Mouse (Mus musculus): ENCODE results near the gene Rab25.
A peak's percentile ranks its signal among the peaks of the same experiment; 100 is the strongest.

Gene Rab25

DNA sequence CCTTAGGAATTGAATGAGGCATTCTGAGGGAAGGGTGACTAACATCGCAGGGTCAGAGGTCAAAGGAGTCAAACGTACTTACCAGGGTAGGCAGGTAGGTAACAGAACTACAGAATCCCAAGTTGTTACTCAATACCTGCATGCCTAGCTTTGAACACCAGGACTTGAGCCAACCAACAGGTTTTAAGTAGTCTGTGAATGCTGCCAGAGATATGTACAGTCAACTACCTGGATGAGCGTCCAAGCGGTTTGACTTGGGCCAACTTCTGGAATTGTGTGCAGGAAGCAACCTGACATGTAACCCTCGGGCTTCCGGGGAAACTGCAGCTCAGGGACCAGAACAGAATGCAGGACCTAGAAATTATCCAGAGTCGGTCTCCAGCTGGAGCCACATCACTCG is 25.1 kb downstream of the Rab25 start:
- DNase-seq: no peak

DNA sequence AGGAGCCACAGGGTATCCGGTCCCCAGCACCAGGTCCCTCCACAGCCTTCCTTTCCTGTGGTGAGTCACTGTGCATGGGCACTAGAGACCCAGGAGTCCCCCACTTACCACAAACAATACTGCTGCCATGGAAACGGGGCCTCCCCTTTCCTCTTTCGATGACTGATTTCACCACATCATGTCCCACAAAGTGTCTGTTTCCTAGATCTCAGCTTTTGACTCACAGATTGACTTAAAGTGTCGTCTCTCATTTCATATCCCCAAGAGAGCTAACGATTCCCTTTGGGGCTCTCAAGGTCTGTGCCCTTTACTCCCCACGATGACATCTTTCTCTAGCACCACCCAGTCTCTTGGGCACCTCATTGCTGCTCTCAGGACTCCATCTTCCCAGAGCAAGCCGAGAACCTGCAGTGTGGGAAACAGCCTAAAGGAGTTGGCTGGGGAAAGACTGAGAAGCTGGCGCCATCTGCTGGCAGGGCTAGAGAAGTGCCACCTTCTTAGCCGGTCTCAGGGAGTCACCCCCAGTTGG is 26.2 kb downstream of the Rab25 start:
- peak in 1 of 2 experiments; percentile 62 for DNase-seq

DNA sequence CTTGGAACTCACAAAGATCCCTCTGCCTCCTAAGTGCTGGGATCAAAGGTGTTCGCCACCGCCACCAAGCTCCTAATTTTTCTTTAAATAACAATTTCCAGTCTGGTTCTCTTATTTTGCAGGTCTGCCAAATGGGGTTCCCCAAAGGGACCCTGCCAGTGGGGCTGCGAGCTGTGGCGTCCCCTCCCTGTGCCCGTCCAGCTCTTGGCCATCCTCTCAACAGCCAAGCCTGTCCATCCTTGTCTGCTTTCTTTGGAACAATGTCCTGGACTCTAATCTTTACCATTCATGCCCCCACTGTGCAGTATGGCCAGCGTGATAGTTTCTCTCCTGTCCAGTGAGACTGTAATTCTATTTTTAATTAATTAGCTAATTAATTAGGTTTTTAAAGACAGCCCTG is 26.9 kb downstream of the Rab25 start:
- DNase-seq: no peak

DNA sequence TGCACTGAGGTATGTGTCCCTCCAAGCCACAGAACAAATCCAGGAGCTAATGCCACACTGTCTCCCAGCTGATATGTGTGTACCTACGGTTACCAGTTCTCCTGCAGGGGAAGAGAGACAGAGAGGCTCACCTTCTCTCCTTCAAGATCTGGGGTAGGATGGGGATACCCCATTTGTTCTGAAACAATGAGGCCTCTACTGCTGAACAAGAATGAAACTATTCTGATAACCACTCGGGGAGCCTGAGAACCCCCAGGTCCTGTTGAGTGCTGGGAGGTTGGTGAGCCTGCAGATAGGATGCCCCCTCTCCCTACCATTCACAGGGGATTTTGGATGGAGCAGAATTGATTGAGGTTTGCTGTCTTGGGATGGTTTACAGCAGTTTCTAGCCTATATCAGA is 28.0 kb downstream of the Rab25 start:
- DNase-seq: no peak

DNA sequence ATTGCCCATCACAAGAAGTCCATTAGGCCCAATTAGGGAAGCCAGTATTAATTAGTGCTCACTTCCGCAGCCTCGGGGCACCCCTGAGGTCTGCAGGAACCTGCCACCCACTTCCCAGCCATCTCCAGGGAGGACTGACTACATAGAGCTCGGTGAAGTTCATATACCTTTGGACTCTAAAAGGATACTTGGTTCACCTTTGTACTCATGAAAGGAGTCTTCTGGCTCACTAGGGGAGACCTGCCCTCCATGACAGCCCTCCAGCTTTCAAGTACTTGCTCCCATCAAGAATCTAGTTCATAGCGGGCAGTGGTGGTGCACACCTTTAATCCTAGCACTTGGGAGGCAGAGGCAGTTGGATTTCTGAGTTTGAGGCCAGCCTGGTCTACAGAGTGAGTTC is 29.7 kb downstream of the Rab25 start:
- DNase-seq: no peak

DNA sequence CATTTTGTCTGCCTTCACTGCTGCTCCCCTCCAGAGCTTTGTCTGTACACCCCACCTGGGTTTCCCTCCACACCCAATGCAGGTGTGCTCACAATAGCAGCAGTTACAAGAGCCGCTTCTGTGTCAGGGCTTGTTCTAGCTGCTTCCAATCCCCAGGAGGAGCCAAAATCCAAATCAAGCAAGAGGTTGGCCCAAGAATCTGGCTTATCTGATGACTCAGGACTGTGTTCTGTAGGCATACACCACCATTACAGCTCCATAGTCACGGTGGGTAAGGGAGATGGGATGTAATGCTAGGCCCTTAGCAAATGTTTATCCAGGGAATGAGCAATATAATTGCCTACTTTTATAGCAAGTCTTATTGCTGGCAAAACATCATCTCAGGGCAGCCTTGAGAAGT is 31.7 kb downstream of the Rab25 start:
- no peak for DNase-seq

DNA sequence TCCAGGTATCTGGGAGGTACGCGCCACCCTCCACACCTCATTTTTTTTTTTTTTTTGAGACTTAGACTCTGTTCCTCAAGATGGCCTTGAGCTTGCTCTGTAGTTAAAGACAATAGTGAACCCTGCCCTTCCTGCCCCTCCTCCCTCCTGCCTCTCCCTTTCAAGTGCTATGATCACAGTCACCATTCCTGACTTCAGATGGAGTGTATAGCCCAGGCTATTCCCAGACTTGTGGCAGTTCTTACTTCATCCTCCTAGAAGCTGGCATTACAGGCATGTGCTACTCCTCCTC is 33.1 kb downstream of the Rab25 start:
- DNase-seq: no peak

DNA sequence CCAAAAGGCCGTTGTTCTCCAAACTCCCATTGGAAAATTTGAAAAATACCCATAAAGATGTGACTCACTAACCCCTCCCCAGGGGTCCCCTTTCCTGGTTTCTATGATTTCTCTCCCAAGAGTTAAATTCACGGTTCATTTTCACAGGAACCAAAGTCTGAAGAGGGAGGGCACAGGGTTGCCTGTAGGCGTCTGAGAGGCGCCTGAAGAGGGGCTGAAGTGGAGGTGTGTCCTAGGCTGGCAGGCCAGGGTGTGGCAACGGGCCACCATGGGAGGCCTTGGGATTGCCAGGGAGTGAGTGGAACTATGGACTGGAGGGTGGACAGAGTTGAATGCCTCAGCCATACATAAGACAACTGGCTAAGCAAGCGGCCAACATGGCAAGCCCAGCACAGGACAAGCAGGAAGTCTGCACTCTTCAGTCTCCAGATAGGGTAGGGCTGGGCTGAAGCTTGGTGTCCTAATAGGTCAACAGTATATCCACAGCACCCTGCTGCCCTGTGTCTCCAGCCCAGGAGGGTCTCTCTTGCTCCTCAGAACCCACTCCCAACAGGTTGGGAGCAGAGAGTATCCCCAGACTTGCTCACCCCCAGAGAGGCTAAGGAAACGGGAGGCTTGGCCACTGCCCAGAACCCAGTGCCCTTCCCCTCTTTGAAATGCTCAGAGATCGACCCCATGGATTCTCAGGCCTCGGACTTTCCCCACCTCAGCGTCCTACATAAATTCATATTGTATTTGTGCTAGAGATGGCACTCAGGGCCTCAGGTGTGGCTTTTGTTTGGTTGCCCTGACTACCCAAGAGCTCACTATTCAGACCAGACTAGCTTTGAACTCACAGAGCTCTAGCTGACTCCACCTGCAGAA is 33.6 kb downstream of the Rab25 start:
- DNase-seq: no peak

DNA sequence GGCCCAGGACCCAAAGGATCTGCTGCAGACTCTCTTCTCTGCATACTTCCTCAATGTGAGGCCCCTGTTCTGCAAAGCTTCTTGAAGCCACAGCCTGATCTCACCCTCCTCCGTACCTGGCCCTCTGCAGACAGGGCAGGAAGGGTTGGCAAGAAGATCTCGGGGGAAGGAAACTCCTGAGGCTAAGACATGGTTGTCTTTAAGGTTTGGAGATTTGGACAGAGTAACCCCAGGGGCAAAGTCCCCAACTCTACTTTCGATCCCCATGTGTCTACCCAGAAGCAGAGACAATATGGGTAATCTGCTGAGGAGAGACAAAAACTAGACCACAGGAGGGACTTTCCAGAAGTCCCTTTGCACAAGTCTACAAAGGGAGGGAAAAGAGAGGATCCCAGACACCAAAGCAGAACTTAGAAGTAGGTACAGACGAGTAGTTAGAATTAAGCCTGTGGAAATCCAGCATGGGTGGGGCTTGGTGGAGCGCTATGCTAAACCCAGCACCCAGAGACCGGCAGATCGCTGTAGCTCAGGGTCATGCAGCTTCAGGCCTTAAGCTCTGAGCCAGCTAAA is 34.5 kb downstream of the Rab25 start:
- no peak for DNase-seq

DNA sequence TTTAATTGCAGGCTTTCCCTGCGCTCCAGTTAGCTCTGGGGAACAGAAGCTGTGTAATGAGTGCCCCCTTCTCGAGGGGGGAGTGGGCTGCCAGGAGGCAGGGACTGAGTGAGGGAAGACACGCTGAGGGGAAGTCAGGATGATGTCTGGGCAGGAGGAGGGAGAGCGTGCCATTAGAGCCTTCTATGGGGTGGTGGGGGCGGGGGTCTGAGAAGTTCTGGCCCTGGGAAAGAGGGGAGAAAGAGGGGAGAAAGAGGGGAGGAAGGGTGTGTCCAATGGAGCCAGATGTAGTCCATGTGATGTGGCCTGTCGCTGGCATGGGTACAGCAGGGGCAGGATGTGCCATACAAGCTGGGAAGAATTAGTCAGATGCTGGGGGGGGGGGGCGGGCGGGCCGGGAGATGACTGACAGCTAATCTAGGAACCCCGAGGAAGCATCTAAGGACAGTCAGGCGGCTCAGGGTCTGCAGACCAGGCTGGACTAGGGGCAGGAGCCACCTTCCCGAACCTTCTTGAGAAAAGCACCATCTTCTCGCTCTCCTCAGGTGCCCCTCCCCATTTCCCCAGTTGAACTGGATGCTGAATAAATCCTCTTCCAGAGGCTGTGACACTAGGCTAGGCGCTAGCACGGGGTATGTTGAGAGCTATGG is 35.1 kb downstream of the Rab25 start:
- no peak for DNase-seq

DNA sequence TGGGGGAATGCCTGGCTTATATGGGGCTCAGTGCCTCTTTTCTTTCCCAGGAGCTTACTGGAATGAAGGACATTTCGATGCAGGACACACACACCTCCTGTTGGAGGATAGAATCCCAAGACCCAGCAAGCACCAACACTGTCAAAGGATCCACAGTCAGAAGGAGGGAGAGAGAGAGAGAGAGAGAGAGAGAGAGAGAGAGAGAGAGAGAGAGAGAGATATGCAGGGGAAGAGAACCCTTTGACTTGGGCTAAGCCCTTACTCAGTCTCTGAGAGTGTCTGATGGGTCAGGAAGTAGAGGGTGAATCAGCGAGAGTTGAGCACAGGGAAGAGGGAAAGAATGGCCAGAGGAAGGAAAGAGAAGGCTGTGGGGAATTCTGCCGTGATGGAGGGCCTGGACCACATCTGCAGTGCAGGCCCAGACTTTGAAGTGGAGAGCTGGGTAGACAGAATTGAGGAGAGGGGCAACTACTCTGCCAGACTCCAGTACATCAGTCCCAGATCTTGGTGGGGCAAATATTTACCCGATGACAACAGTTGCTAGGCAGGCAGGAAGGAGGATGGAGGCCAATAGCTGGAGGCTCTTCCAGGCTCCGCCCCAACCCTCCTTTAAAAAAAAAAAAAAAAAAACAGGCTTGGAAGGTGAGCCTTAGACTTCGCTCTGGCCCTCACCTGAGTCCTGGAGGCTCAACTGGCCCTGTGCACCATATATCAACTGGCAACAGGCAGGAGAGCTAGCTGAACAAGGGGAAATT is 35.8 kb downstream of the Rab25 start:
- DNase-seq: no peak

DNA sequence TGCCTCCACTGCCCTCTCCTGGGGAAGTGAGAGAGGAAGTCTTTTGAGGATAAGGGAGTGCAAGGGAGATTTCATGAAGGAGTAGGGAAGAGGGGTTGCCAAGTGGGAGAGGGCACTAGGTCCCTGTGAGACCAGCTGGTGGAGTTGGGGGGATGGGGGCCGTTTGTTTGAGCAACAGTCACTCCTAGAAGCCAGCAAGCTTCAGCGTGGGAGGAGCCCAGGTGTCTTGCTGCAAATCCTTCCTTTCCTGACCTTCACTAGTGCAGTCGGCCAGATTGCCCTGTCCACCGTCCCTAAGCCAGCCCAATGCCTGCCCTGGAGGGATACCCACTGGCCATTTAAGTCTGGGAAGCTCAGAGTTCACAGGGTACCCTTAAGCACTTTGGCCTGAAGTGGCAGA is 36.5 kb downstream of the Rab25 start:
- peak in 1 of 2 experiments; percentile 26 for DNase-seq

DNA sequence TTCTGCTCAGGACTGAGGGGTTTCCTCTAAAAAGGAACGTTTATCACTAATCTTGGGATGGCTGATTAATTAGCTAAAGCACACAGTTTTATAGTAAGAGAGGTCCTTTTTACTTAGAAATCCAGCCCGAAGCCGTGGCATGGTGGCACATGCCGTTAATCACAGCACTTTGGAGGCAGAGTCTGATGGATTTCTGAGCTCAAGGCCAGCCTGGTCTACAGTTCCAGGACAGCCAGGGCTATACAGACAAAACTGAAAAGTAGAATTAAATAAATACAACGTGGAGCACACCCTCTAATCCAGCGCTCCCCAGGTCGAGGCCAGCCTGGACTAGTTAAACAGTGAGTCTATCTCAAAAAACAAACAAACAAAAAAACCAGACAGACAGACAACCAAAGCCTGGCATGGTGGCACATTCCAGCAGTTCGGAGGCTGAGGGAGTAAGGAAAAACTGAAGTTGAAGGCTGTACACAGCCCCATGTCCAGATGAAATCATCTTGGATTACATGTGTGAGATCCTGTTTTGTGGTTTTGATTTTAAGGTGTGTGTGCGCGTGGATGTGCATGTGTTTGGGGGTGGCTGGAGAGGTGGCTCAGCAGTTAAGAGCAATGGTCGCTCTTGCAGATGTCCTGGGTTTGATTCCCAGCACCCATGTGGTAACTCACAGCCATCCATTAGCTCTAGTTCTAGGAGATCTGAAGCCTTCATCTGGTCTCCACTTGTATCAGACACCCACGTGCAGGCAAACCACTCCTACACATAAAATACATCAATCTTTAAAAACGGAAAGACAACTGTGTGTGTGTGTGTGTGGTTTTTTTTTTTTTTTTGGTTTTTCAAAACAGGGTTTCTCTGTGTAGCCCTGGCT is 37.4 kb downstream of the Rab25 start:
- DNase-seq: no peak

DNA sequence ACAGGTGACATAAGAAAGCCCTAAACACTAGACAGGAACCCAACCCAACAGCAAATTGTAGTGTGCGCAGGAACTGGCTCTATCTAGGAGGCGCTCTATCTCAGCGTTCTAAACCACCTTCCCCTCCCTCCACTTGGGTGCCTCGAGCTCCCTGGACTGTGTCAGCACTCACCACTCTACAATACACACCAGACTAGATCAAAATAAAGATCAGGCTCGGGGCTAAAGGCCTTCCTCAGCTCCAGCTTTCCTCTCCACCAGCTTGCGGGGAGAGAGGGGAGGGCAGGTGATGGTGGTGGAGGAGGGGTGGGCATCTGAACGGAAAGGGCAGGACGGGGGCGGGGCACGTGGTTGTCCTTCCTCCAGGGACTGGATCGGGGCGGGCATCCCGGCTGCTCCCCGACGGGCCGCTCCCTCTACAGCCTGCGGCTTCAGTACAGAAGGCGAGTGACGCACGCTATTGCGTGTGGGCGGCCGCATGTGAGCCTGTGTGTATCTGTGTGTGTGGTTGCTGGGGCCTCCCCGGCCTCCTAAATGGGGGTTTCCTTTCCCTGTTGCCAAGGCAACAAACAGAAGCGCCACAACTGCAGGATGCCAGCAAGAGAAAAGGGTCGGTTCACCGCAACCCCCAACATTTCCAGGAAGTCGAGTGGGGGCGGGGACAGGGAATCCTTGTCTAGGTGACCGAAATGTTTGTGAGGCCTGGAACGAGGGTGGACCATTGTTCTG is 38.2 kb downstream of the Rab25 start, which contains the start of gene Lmna:
Lmna (minus strand) TSS at position 265 of the 729 bp plus-strand sequence.
- peak; percentile 89 to 97 for DNase-seq

DNA sequence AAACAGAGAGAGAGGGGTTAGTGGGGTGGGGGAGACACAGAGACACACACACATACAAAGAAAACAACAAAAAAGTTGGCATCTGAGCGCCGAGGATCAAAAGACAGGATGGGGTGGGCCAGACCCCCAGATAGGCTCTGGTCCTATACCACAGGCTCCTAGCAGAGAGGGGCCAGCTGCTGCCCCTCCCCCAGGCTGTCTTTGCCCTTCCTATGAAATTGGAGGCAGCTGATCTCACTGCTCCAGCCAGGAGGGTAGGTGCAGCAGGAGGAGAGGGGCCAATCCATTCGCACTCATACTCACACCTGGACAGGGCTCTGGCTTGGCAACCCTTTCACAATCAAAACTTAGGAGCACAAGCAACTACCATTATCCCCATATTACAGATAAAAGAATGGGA is 38.9 kb downstream of the Rab25 start:
- peak in 1 of 2 experiments; percentile 56 for DNase-seq

DNA sequence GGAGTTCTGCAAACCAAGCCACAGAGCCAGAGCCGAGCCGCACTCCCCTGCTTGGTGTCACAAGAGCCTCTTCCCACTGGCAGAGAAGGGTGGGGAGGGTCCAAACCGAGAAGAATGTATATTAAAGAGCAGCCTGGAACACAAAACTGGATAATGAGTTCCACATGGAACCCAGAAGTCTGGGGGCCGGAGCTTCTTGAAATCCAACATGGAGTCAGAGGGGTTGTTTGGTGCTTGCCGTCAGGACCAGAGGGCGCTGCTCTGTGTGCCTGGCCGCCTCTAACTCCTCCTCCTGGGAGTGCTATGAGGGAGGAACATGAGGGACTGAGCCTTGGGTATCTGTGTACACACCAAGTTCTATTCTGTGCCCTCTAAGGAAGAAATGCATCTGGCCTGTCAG is 42.3 kb downstream of the Rab25 start:
- no peak for DNase-seq

DNA sequence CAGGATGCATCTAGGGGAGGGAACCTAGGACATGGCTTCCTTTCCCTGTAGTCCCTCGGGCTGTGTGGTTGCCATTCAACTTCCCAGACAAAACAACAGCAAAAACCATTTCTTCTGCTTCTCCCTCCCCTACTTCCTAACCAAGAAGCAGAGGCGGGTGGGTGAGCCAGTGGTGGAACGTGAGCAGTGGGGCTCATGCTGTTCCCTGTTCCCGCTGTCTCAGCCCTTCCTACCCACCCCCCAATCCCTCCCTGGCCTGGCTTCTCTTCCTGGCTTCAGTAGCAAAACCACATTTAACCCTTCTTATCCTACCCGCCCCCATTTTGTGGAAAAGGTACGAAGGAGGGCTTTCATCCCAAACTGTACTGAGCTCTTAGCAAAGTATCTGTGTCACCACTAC is 43.0 kb downstream of the Rab25 start:
- no peak for DNase-seq

DNA sequence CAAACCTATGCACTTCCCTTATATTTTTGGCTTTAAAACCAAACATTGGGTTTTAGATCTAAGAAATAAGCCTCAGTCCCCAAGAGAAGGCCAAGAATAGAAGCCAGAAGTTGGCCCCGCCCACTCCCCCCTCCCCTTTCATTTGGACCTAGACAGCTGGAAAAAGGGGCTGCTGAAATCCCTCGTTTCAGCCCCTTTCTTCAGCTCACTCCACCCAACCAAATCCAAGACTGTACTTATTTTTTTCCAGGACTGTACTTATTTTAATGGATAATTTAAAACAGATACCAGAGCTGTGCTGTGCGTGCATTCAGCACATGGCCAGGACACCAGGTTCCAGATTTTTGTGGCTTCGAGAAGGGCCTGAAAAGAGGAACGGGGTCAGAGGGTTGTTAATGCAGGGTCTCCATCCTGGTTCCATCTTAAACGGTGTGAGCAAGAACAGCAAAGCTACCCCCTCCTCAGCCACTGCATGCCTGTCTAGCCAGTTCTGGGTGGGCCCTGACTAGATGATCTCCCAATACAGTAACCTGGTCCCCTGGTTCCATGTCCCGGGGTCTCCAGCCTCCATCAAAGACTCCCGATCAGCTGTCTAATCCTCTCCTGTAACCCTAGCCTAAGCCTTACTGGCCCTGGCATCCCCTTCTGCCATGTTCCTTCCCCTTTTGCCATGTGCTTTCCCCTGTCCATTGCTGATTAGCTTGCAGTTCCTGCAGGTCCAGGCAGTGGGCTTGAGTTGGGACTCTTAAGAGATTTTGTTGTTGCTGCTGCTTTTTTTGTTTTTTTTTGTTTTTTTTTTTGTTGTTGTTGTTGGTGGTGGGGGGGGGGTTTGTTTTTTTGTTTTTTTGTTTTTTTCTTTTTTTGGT is 44.0 kb downstream of the Rab25 start:
- DNase-seq: no peak

DNA sequence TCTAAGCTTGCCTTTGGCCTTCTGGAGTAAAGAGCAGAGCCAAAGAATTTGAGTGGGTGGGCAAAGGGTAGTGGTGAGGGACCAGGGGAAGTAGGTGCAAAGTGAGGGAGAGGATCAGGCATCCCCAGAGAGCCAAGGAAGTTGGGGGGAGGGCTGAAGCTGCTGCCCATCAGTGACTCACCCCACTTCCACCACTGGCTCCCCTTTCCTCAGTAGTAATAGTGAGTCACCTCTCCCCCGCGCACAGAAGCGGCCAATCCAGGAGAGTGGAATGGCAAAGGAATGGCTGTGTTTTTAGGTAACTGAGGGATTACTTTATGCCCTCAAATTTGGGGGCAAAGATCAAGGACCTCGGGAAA is 44.6 kb downstream of the Rab25 start:
- DNase-seq: no peak
